Mouse (Mus musculus): ENCODE measurements around the gene Vmn2r86. TPM values are rescaled to one million over a fixed set of nuclear protein-coding genes. Genes with fewer than 3 reads are reported as not detected.
"Not testable (repeated sequence)": the region's sequence is repeated elsewhere in the genome, so short reads cannot be mapped to it uniquely, and the experiment has no call there.

The Vmn2r86 gene
- polyA plus RNA-seq (2014; fragmentation: Nextera tagmentation; extraction: Ambion mirVana): 0.03 and 0.04 TPM in 2 replicates

DNA sequence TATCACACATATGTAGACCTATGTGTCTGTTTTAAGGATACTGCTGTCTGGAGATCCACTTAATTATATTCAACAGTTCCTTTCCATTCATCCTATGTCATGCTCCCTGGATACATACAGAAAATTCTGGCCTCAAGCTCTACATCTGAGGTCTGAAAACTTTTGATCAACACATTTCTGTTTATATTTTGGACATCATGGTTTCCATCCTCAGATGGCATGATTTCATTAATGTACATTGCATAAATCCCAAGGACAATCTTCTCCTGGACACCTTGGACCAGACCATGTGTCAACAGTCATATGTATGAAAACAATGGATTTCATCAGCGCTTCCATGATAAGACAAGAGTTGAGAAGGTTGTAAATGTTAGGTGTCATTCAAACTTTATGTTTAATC lies at the start of gene Vmn2r86:
Gene Vmn2r86, minus strand, starts transcription at position 101 of the 400 bp plus-strand sequence.
- H3K4me3 ChIP-seq (ENCODE audit: low read depth, low read length); H3K9me3 ChIP-seq (replicated peaks; ENCODE audit: control insufficient read depth, low read length); H3K36me3 ChIP-seq (ENCODE audit: control insufficient read depth, insufficient read depth, low read length); H3K9ac ChIP-seq (ENCODE audit: low read length); H3K4me2 ChIP-seq (ENCODE audit: low read length); DNase-seq (ENCODE audit: low spot score); ATAC-seq; H3K4me1 ChIP-seq (ENCODE audit: control insufficient read depth, insufficient read depth, low read length); H3K27me3 ChIP-seq (replicated peaks; ENCODE audit: control insufficient read depth, insufficient read depth, low read length); H3K27ac ChIP-seq (ENCODE audit: low read depth, low read length): not testable (repeated sequence)
- 89% methylated on average over 1 of the region's 1 CpGs for WGBS

DNA sequence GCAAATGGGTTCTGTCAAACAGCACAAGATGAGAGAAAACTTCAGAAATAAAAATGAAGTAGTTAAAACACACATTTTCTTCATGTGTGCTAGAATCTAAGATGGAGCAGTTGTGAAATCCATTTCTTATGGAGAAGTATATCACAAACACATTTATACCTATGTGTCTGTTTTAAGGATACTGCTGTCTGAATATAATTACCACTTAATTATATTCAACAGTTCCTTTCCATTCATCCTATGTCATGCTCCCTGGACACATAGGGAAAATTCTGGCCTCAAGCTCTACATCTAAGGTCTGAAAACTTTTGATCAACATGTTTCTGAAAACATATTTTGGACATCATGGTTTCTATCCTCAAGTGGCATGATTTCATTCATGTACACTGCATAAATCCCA lies 41.4 kb upstream of the Vmn2r86 start, which contains the start of gene Vmn2r87:
Gene Vmn2r87, minus strand, starts transcription at position 101 of the 400 bp plus-strand sequence.
- Histone ChIP-seq H3K4me3 (ENCODE audit: low read depth, low read length) (no peak within 1 kb of the TSS), H3K4me1 (ENCODE audit: control insufficient read depth, insufficient read depth, low read length) (no peaks in the 10 kb centered on the region), H3K9me3 (replicated peaks; ENCODE audit: control insufficient read depth, low read length) (no peaks in the 10 kb centered on the region), H3K27ac (ENCODE audit: low read depth, low read length) (no peak within 1 kb of the TSS), H3K9ac (ENCODE audit: low read length) (no peak within 1 kb of the TSS), H3K36me3 (ENCODE audit: control insufficient read depth, insufficient read depth, low read length) (no peaks in the 10 kb centered on the region), H3K27me3 (replicated peaks; ENCODE audit: control insufficient read depth, insufficient read depth, low read length) (no peaks in the 10 kb centered on the region), H3K4me2 (ENCODE audit: low read length) (no peak within 1 kb of the TSS)
- ATAC-seq (no peak), DNase-seq (ENCODE audit: low spot score) (no peak)

DNA sequence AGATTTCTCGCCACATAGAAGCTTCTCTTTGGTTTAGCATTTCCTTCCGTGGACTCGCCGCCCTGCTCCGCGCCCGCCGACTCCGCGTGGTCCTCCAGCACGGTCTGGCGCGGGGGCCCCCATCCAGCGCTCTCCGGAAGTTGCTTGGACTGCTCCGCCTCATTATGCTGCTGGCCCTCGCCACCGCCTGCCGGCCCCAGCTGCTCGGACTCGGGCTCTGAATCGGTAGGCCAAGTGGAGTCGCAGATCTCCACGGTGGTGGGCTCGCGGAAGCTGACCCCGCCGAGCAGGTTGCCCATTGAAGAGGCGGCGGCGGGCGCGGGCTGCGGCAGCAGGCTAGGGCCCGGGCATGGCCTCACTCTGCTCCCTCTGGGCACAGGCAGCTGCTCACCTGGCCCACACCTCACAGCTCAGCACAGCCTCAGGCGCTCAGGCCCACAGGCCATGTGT lies 14.5 kb upstream of the Vmn2r86 start:
- Histone ChIP-seq H3K36me3 (ENCODE audit: control insufficient read depth, insufficient read depth, low read length) (no peaks in the 10 kb centered on the region), H3K4me2 (ENCODE audit: low read length) (peak overlapping the region; percentile 75), H3K9ac (ENCODE audit: low read length) (peak overlapping the region; percentile 69), H3K4me3 (ENCODE audit: low read depth, low read length) (peak overlapping the region; percentile 44), H3K4me1 (ENCODE audit: control insufficient read depth, insufficient read depth, low read length) (no peaks in the 10 kb centered on the region), H3K27me3 (replicated peaks; ENCODE audit: control insufficient read depth, insufficient read depth, low read length) (no peaks in the 10 kb centered on the region), H3K27ac (ENCODE audit: low read depth, low read length) (no peak overlapping the region), H3K9me3 (replicated peaks; ENCODE audit: control insufficient read depth, low read length) (no peaks in the 10 kb centered on the region)
- ATAC-seq (peak; percentile 97), DNase-seq (ENCODE audit: low spot score) (peak; percentile 59)
- WGBS: 5% methylated on average over 36 of the region's 36 CpGs

DNA sequence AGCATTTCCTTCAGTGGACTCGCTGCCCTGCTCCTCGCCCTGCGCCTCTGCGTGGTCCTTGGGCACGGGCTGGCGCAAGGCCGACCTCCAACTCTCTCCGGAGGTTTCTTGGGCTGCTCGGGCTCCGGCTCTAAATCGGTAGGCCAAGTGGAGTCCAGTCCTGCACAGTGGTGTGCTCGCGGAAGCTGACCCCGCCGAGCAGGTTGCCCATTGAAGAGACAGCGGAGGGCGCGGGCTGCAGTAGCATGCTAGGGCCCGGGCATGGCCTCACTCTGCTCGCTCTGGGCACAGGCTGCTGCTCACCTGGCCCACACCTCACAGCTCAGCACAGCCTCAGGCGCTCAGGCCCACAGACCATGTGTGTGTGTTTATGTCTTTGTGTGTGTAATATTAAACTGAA lies 11.1 kb downstream of the Vmn2r86 start:
- ATAC-seq (no peak), DNase-seq (ENCODE audit: low spot score) (no peak)
- no peaks in the 10 kb centered on the region for H3K27me3 ChIP-seq (replicated peaks; ENCODE audit: control insufficient read depth, insufficient read depth, low read length)
- no peak overlapping the region for H3K4me3 ChIP-seq (ENCODE audit: low read depth, low read length)
- H3K9me3 ChIP-seq (replicated peaks; ENCODE audit: control insufficient read depth, low read length): no peaks in the 10 kb centered on the region
- H3K4me2 ChIP-seq (ENCODE audit: low read length): no peak overlapping the region
- H3K9ac ChIP-seq (ENCODE audit: low read length): no peak overlapping the region
- WGBS: 94% methylated on average over 21 of the region's 21 CpGs
- no peak overlapping the region for H3K27ac ChIP-seq (ENCODE audit: low read depth, low read length)
- no peaks in the 10 kb centered on the region for H3K4me1 ChIP-seq (ENCODE audit: control insufficient read depth, insufficient read depth, low read length)
- no peaks in the 10 kb centered on the region for H3K36me3 ChIP-seq (ENCODE audit: control insufficient read depth, insufficient read depth, low read length)

DNA sequence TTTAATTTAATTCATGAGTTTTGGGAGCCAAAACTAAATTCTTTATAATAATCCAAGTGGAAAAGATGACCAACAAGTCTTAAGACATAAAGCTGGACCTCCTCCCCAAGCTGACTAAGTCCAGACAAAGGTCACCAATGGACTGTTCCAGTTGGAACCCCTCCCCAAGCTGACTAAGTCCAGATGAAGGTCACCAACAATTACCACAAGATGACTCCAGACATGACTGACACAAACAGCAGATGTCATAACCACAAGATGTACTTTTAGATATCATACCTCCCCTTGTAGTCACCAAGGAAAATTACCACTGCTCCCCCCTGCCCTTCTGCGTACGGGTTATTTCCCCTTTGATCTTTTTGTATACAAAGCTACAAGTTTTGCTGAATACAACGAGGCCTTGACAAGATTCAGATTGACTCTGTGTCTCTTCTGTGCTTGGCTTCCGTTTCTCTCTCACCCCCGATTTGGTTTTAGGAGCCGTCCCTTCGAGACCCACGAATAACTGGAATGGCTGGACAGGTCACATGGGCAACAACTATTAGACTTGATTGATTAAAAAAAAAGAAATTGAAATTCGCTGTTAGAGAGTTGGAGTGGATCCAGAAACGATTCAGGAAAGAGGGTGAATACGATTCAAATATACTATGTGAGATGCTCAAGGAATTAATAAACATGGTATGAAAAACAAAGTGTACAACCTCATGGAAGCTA lies 21.5 kb downstream of the Vmn2r86 start:
- H3K27me3 ChIP-seq (replicated peaks; ENCODE audit: control insufficient read depth, insufficient read depth, low read length); H3K4me2 ChIP-seq (ENCODE audit: low read length); DNase-seq (ENCODE audit: low spot score); H3K4me1 ChIP-seq (ENCODE audit: control insufficient read depth, insufficient read depth, low read length); H3K27ac ChIP-seq (ENCODE audit: low read depth, low read length); H3K9ac ChIP-seq (ENCODE audit: low read length); H3K36me3 ChIP-seq (ENCODE audit: control insufficient read depth, insufficient read depth, low read length); H3K9me3 ChIP-seq (replicated peaks; ENCODE audit: control insufficient read depth, low read length); ATAC-seq; H3K4me3 ChIP-seq (ENCODE audit: low read depth, low read length): not testable (repeated sequence)
- 84% methylated on average over 11 of the region's 11 CpGs for WGBS

DNA sequence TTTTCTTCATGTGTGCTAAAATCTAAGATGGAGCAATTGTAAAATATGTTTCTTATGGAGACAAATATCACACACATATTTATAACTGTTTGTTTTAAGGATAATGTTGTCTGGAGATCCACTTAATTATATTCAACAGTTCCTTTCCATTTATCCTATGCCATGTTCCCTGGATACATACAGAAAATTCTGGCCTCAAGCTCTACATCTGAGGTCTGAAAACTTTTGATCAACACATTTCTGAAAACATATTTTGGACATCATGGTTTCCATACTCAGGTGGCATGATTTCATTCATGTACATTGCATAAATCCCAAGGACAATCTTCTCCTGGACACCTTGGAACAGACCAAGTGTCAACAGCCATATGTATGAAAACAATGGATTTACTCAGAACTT lies 26.2 kb downstream of the Vmn2r86 start, which contains the start of gene Vmn2r85:
Gene Vmn2r85, minus strand, starts transcription at position 101 of the 400 bp plus-strand sequence.
- not testable (repeated sequence) for H3K9me3 ChIP-seq (replicated peaks; ENCODE audit: control insufficient read depth, low read length); H3K36me3 ChIP-seq (ENCODE audit: control insufficient read depth, insufficient read depth, low read length); H3K4me2 ChIP-seq (ENCODE audit: low read length); H3K4me3 ChIP-seq (ENCODE audit: low read depth, low read length); ATAC-seq; DNase-seq (ENCODE audit: low spot score); H3K4me1 ChIP-seq (ENCODE audit: control insufficient read depth, insufficient read depth, low read length); H3K27ac ChIP-seq (ENCODE audit: low read depth, low read length); H3K27me3 ChIP-seq (replicated peaks; ENCODE audit: control insufficient read depth, insufficient read depth, low read length); H3K9ac ChIP-seq (ENCODE audit: low read length)

DNA sequence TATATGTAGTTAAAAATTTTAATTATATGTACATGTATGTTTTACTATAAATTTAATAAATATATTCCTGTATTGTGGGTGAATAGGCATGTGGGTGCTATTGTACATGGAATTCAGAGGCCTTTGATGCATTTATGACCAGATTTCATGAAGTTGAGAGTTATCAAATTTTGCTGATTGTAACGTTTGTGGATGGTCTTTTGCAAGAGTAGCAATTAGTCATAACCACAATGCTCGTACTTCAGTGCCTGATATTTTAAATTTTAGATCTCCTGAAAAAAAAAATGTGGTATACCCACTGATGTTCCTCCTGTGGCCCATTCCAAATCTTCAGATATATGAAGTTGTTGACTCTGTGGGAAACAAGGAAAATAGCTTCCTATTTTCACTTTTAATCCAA lies 33.5 kb downstream of the Vmn2r86 start:
- H3K4me2 ChIP-seq (ENCODE audit: low read length); ATAC-seq; H3K9me3 ChIP-seq (replicated peaks; ENCODE audit: control insufficient read depth, low read length); H3K27me3 ChIP-seq (replicated peaks; ENCODE audit: control insufficient read depth, insufficient read depth, low read length); H3K4me1 ChIP-seq (ENCODE audit: control insufficient read depth, insufficient read depth, low read length); H3K4me3 ChIP-seq (ENCODE audit: low read depth, low read length); H3K27ac ChIP-seq (ENCODE audit: low read depth, low read length); H3K36me3 ChIP-seq (ENCODE audit: control insufficient read depth, insufficient read depth, low read length); H3K9ac ChIP-seq (ENCODE audit: low read length); DNase-seq (ENCODE audit: low spot score): not testable (repeated sequence)
- 88% methylated on average over 2 of the region's 2 CpGs for WGBS

DNA sequence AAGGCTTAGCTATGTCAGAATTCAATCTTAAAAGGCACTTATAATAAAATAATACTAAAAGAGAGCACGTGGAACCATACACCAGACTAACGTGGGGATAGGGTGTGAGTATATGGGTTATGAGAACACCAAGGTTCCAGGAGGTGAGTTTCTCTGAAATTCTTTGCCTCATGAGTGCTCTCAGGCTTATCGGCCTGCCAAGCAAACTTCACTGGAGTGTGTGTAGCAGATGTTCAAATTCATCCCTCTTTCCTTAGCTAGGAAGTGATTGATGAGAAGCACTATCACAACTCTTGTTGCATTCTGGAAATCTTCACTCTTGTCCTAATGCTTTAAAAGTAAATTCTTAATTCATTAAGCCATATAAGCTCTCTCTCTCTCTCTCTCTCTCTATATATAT lies 35.4 kb downstream of the Vmn2r86 start:
- H3K4me2 ChIP-seq (ENCODE audit: low read length): no peak overlapping the region
- H3K9me3 ChIP-seq (replicated peaks; ENCODE audit: control insufficient read depth, low read length): no peaks in the 10 kb centered on the region
- ATAC-seq (no peak), DNase-seq (ENCODE audit: low spot score) (no peak)
- H3K36me3 ChIP-seq (ENCODE audit: control insufficient read depth, insufficient read depth, low read length): no peaks in the 10 kb centered on the region
- no peak overlapping the region for H3K4me3 ChIP-seq (ENCODE audit: low read depth, low read length)
- no peaks in the 10 kb centered on the region for H3K4me1 ChIP-seq (ENCODE audit: control insufficient read depth, insufficient read depth, low read length)
- H3K27me3 ChIP-seq (replicated peaks; ENCODE audit: control insufficient read depth, insufficient read depth, low read length): no peaks in the 10 kb centered on the region
- no peak overlapping the region for H3K27ac ChIP-seq (ENCODE audit: low read depth, low read length)
- WGBS: 72% methylated on average over 3 of the region's 3 CpGs
- H3K9ac ChIP-seq (ENCODE audit: low read length): no peak overlapping the region

DNA sequence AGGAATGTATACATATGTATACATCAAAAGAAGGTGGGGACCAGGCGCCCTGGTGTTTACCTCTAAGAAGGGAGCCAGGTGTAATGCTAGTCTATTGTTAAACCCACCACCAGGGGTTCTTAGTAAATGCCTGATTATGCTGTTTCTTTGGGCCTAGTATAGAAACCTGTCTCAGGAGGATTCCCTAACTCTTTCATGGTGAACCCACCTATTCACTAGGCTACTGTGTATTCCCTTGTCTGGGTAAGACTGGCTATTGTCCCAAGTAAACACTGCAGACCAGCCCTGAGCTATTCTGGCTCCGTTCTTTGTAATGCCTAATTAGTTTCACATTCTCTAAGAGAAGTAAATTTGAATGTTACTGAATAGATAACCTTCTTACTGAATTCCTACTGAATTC lies 35.9 kb downstream of the Vmn2r86 start:
- DNase-seq (ENCODE audit: low spot score); H3K27ac ChIP-seq (ENCODE audit: low read depth, low read length); H3K4me1 ChIP-seq (ENCODE audit: control insufficient read depth, insufficient read depth, low read length); H3K4me2 ChIP-seq (ENCODE audit: low read length); H3K27me3 ChIP-seq (replicated peaks; ENCODE audit: control insufficient read depth, insufficient read depth, low read length); H3K9me3 ChIP-seq (replicated peaks; ENCODE audit: control insufficient read depth, low read length); H3K9ac ChIP-seq (ENCODE audit: low read length); ATAC-seq; H3K36me3 ChIP-seq (ENCODE audit: control insufficient read depth, insufficient read depth, low read length); H3K4me3 ChIP-seq (ENCODE audit: low read depth, low read length): not testable (repeated sequence)
- WGBS: 32% methylated on average over 2 of the region's 2 CpGs
